13 mouse cellular contexts compared by ENCODE assay signal in the genomic region with DNA sequence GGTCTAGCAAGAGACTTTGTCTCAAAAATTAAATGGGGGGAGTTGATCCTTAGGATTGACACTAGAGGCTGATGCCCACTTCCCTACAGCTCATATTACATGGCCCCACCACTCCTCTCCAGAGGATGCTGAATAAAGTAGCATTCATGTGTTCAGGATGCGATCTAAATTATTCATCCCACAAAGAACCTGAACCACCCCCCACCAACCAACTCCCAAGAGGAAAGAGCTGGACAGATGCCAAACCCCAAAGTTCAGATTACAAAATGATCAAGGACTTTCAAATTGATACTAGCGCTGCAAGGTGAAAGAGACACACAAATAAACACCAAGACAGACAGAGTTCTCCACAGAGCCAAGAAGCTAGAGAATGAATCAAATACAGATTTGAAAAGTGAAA. TPM values are rescaled to one million over a fixed set of nuclear protein-coding genes. Genes with fewer than 3 reads are reported as not detected.
A peak's percentile ranks its signal among the peaks of the same experiment; 100 is the strongest.
DNase-seq lines count a peak whose midpoint lies in the region; ATAC-seq lines count a peak whose summit lies in the region.
"Had no signal": no experiment of that assay in that cellular context is flagged by ENCODE, and none has a peak within 500 bp of the region (broad histone marks: within the 10 kb centered on the region; RNA-seq: fewer than 3 reads in every experiment).

No protein-coding gene starts in this region.

- no peak for DNase-seq in lung, adult 18-20 months
- DNase-seq in NIH3T3 (ENCODE audit: low read depth): peak; percentile 86
- no peak for DNase-seq in thymus, postnatal 0 days (ENCODE audit: low spot score)
- DNase-seq in spleen, postnatal 4 days (ENCODE audit: low spot score in 2 of 2): no peak
- DNase-seq: cerebellum, adult 2 months; lung, adult 2 months; right cerebral cortex, postnatal 25 days; thymus, postnatal 36 days had no signal

- no peaks in the 10 kb centered on the region for H3K9me3 ChIP-seq in forebrain, embryonic 12.5 days
- no peaks in the 10 kb centered on the region for H3K9me3 ChIP-seq in forebrain, embryonic 15.5 days
- H3K9me3 ChIP-seq in lung, embryonic 16.5 days (ENCODE audit: control insufficient read depth, low read length): no peaks in the 10 kb centered on the region
- no peaks in the 10 kb centered on the region for H3K9me3 ChIP-seq in midbrain, embryonic 12.5 days

- no peaks in the 10 kb centered on the region for H3K36me3 ChIP-seq in forebrain, embryonic 12.5 days (replicated peaks)
- no peaks in the 10 kb centered on the region for H3K36me3 ChIP-seq in forebrain, embryonic 15.5 days
- H3K36me3 ChIP-seq in lung, embryonic 16.5 days (ENCODE audit: control insufficient read depth, insufficient read depth, low read length): no peaks in the 10 kb centered on the region
- H3K36me3 ChIP-seq in midbrain, embryonic 12.5 days: no peaks in the 10 kb centered on the region; the same call in 1 of the 2 replicates

- H3K27me3 ChIP-seq in forebrain, embryonic 12.5 days: no peaks in the 10 kb centered on the region
- no peaks in the 10 kb centered on the region for H3K27me3 ChIP-seq in forebrain, embryonic 15.5 days
- no peaks in the 10 kb centered on the region for H3K27me3 ChIP-seq in lung, embryonic 16.5 days (ENCODE audit: control insufficient read depth, insufficient read depth, low read depth, low read length)
- H3K27me3 ChIP-seq in midbrain, embryonic 12.5 days: no peaks in the 10 kb centered on the region

- peak overlapping the region; percentile 73; the same call in 1 of the 2 replicates for H3K27ac ChIP-seq in forebrain, embryonic 12.5 days
- H3K27ac ChIP-seq in forebrain, embryonic 15.5 days (replicated peaks): no peak overlapping the region
- no peak overlapping the region for H3K27ac ChIP-seq in lung, embryonic 16.5 days (ENCODE audit: low read length)
- peak overlapping the region; percentile 74; the same call in 1 of the 2 replicates for H3K27ac ChIP-seq in midbrain, embryonic 12.5 days (replicated peaks)

- H3K4me3 ChIP-seq in forebrain, embryonic 12.5 days (replicated peaks): no peak overlapping the region
- no peak overlapping the region for H3K4me3 ChIP-seq in forebrain, embryonic 15.5 days
- no peak overlapping the region for H3K4me3 ChIP-seq in lung, embryonic 16.5 days (ENCODE audit: low read length)
- H3K4me3 ChIP-seq in midbrain, embryonic 12.5 days: no peak overlapping the region

- ATAC-seq in forebrain, embryonic 12.5 days (ENCODE audit: low FRiP score): no peak
- no peak for ATAC-seq in forebrain, embryonic 15.5 days (replicated peaks)
- peak; percentile 29; the same call in 1 of the 2 replicates for ATAC-seq in lung, embryonic 16.5 days (ENCODE audit: low read depth)
- no peak for ATAC-seq in midbrain, embryonic 12.5 days (ENCODE audit: low FRiP score, low read depth)
- ATAC-seq: CD4-positive, CD25-positive, alpha-beta regulatory T cell, adult 4 months had no signal

- 45% methylated on average over 2 of the region's 2 CpGs for WGBS in forebrain, embryonic 12.5 days
- WGBS in forebrain, embryonic 15.5 days: 25% methylated on average over 2 of the region's 2 CpGs
- 39% methylated on average over 2 of the region's 2 CpGs for WGBS in lung, embryonic 16.5 days
- 67% methylated on average over 2 of the region's 2 CpGs for WGBS in midbrain, embryonic 12.5 days

- H3K9ac ChIP-seq in forebrain, embryonic 12.5 days: no peak overlapping the region
- H3K9ac ChIP-seq in forebrain, embryonic 15.5 days (replicated peaks): no peak overlapping the region
- no peak overlapping the region for H3K9ac ChIP-seq in lung, embryonic 16.5 days (ENCODE audit: low read length)
- H3K9ac ChIP-seq in midbrain, embryonic 12.5 days (replicated peaks): no peak overlapping the region

- H3K4me1 ChIP-seq in forebrain, embryonic 12.5 days: peaks cover 7% of the 10 kb centered on the region; the same call in 1 of the 2 replicates
- no peaks in the 10 kb centered on the region for H3K4me1 ChIP-seq in forebrain, embryonic 15.5 days
- no peaks in the 10 kb centered on the region for H3K4me1 ChIP-seq in lung, embryonic 16.5 days (replicated peaks; ENCODE audit: control insufficient read depth, insufficient read depth, low read length)
- H3K4me1 ChIP-seq in midbrain, embryonic 12.5 days: peaks cover 8% of the 10 kb centered on the region; the same call in 1 of the 2 replicates

- no peak overlapping the region for H3K4me2 ChIP-seq in forebrain, embryonic 12.5 days
- no peak overlapping the region for H3K4me2 ChIP-seq in forebrain, embryonic 15.5 days (replicated peaks)
- no peak overlapping the region for H3K4me2 ChIP-seq in lung, embryonic 16.5 days (ENCODE audit: low read depth, low read length)
- no peak overlapping the region for H3K4me2 ChIP-seq in midbrain, embryonic 12.5 days (replicated peaks)

RNA-seq across cellular contexts. Expression of a gene that starts 16.5 kb away (rescaled TPM):
- 0.21 and 0.27 TPM in 2 replicates for polyA plus RNA-seq in forebrain, embryonic 12.5 days (2016; fragmentation: Nextera tagmentation; extraction: Ambion mirVana)
- 0.14 and 0.33 TPM in 2 replicates for polyA plus RNA-seq in forebrain, embryonic 15.5 days (2015; fragmentation: Nextera tagmentation; extraction: Ambion mirVana)
- polyA plus RNA-seq in lung, embryonic 16.5 days (2015; fragmentation: Nextera tagmentation; extraction: Ambion mirVana): 1.5 and 1.8 TPM in 2 replicates
- polyA plus RNA-seq in midbrain, embryonic 12.5 days (2016; fragmentation: Nextera tagmentation; extraction: Ambion mirVana): 0.20 TPM in 1 of 2 replicates, not detected in the other
- polyA plus RNA-seq in thymus, postnatal 0 days (2015; fragmentation: Nextera tagmentation; extraction: Ambion mirVana): 0.32 and 0.36 TPM in 2 replicates
- polyA plus RNA-seq: CD4-positive, CD25-positive, alpha-beta regulatory T cell, adult 4 months had no signal

Comparison
In these comparisons a context has a peak if more than half of its experiments do, and no peak if none do; other contexts are left out.
1. H3K27ac ChIP-seq: peak in forebrain, embryonic 12.5 days (single experiment) and midbrain, embryonic 12.5 days (single experiment); none in forebrain, embryonic 15.5 days (single experiment) and lung, embryonic 16.5 days (single experiment).